Mouse (Mus musculus): ENCODE measurements around the gene Gfod1. TPM values are rescaled to one million over a fixed set of nuclear protein-coding genes. Genes with fewer than 3 reads are reported as not detected.

The Gfod1 gene
- polyA plus RNA-seq, 1 experiment from 2014 or later: 0.53 TPM

GRCm38 (mm10) chr13:43201033-43201432 is 102.9 kb downstream of the Gfod1 start:
- Histone ChIP-seq H3K9me3 (ENCODE audit: control insufficient read depth, low read length) (no peaks in the 10 kb centered on the region), H3K4me1 (ENCODE audit: control insufficient read depth, insufficient read depth, low read length) (no peaks in the 10 kb centered on the region), H3K36me3 (ENCODE audit: control insufficient read depth, insufficient read depth, low read length) (no peaks in the 10 kb centered on the region), H3K4me3 (ENCODE audit: low read depth, low read length) (no peak overlapping the region), H3K27me3 (ENCODE audit: control insufficient read depth, insufficient read depth, low read length) (no peaks in the 10 kb centered on the region), H3K4me2 (no peak overlapping the region), H3K9ac (ENCODE audit: low read length) (no peak overlapping the region), H3K27ac (ENCODE audit: low read depth, low read length) (no peak overlapping the region)
- WGBS: 43% methylated on average over 22 of the region's 22 CpGs
- peak; percentile 93 for DNase-seq (ENCODE audit: low spot score, missing footprints)
- ATAC-seq (ENCODE audit: low FRiP score): no peak; the same call in 1 of the 2 replicates

GRCm38 (mm10) chr13:43200473-43200872 is 103.5 kb downstream of the Gfod1 start:
- H3K9me3 ChIP-seq (ENCODE audit: control insufficient read depth, low read length): no peaks in the 10 kb centered on the region
- no peak for ATAC-seq (ENCODE audit: low FRiP score)
- no peak for DNase-seq (ENCODE audit: low spot score, missing footprints)
- H3K4me3 ChIP-seq (ENCODE audit: low read depth, low read length): no peak overlapping the region
- WGBS: 77% methylated on average over 22 of the region's 22 CpGs
- H3K27me3 ChIP-seq (ENCODE audit: control insufficient read depth, insufficient read depth, low read length): no peaks in the 10 kb centered on the region
- no peaks in the 10 kb centered on the region for H3K4me1 ChIP-seq (ENCODE audit: control insufficient read depth, insufficient read depth, low read length)
- no peak overlapping the region for H3K4me2 ChIP-seq
- no peaks in the 10 kb centered on the region for H3K36me3 ChIP-seq (ENCODE audit: control insufficient read depth, insufficient read depth, low read length)
- H3K9ac ChIP-seq (ENCODE audit: low read length): no peak overlapping the region
- H3K27ac ChIP-seq (ENCODE audit: low read depth, low read length): no peak overlapping the region

DNA sequence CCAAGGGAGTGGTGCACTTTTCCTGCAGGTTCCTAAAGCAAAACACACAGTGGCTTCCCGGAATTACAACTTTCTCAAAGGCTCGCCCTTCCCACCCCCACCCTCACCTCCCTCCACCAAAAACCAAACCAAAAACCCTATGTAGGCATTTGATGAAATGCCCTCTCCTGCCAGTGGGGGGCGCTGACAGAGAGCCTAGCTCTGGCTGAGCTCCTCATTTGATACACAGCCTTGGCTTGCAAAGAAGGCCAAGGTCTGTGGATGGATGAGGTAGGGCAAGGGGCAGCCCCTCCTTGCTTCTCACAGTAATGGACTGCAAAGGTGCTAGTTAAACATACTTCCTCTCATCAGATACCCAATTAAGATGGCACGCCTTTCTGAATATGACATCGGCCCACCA is 104.2 kb downstream of the Gfod1 start:
- ATAC-seq (ENCODE audit: low FRiP score): no peak
- no peaks in the 10 kb centered on the region for H3K4me1 ChIP-seq (ENCODE audit: control insufficient read depth, insufficient read depth, low read length)
- no peaks in the 10 kb centered on the region for H3K9me3 ChIP-seq (ENCODE audit: control insufficient read depth, low read length)
- DNase-seq (ENCODE audit: low spot score, missing footprints): no peak
- no peak overlapping the region for H3K4me3 ChIP-seq (ENCODE audit: low read depth, low read length)
- 73% methylated on average over 5 of the region's 5 CpGs for WGBS
- no peak overlapping the region for H3K4me2 ChIP-seq
- no peaks in the 10 kb centered on the region for H3K27me3 ChIP-seq (ENCODE audit: control insufficient read depth, insufficient read depth, low read length)
- no peak overlapping the region for H3K9ac ChIP-seq (ENCODE audit: low read length)
- H3K36me3 ChIP-seq (ENCODE audit: control insufficient read depth, insufficient read depth, low read length): no peaks in the 10 kb centered on the region
- no peak overlapping the region for H3K27ac ChIP-seq (ENCODE audit: low read depth, low read length)

GRCm38 (mm10) chr13:43199282-43199681 is 104.7 kb downstream of the Gfod1 start:
- H3K9ac ChIP-seq (ENCODE audit: low read length): no peak overlapping the region
- DNase-seq (ENCODE audit: low spot score, missing footprints) (no peak), ATAC-seq (ENCODE audit: low FRiP score) (no peak)
- no peak overlapping the region for H3K4me3 ChIP-seq (ENCODE audit: low read depth, low read length)
- H3K27me3 ChIP-seq (ENCODE audit: control insufficient read depth, insufficient read depth, low read length): no peaks in the 10 kb centered on the region
- H3K4me2 ChIP-seq: no peak overlapping the region
- H3K4me1 ChIP-seq (ENCODE audit: control insufficient read depth, insufficient read depth, low read length): no peaks in the 10 kb centered on the region
- WGBS: 89% methylated on average over 7 of the region's 7 CpGs
- H3K27ac ChIP-seq (ENCODE audit: low read depth, low read length): no peak overlapping the region
- H3K9me3 ChIP-seq (ENCODE audit: control insufficient read depth, low read length): no peaks in the 10 kb centered on the region
- no peaks in the 10 kb centered on the region for H3K36me3 ChIP-seq (ENCODE audit: control insufficient read depth, insufficient read depth, low read length)

- Histone ChIP-seq H3K4me2 (no peak overlapping the region), H3K27ac (ENCODE audit: low read depth, low read length) (no peak overlapping the region), H3K9ac (ENCODE audit: low read length) (no peak overlapping the region), H3K36me3 (ENCODE audit: control insufficient read depth, insufficient read depth, low read length) (no peaks in the 10 kb centered on the region), H3K4me3 (ENCODE audit: low read depth, low read length) (no peak overlapping the region), H3K27me3 (ENCODE audit: control insufficient read depth, insufficient read depth, low read length) (no peaks in the 10 kb centered on the region), H3K4me1 (ENCODE audit: control insufficient read depth, insufficient read depth, low read length) (no peaks in the 10 kb centered on the region), H3K9me3 (ENCODE audit: control insufficient read depth, low read length) (no peaks in the 10 kb centered on the region)
- DNase-seq (ENCODE audit: low spot score, missing footprints): no peak
- WGBS: 57% methylated on average over 6 of the region's 6 CpGs
- ATAC-seq (ENCODE audit: low FRiP score): no peak
Observed at GRCm38 (mm10) chr13:43197187-43197586, 106.8 kb downstream of the Gfod1 start.

- Histone ChIP-seq H3K4me1 (ENCODE audit: control insufficient read depth, insufficient read depth, low read length) (no peaks in the 10 kb centered on the region), H3K9ac (ENCODE audit: low read length) (no peak overlapping the region), H3K4me3 (ENCODE audit: low read depth, low read length) (no peak overlapping the region), H3K27me3 (ENCODE audit: control insufficient read depth, insufficient read depth, low read length) (no peaks in the 10 kb centered on the region), H3K4me2 (no peak overlapping the region), H3K9me3 (ENCODE audit: control insufficient read depth, low read length) (no peaks in the 10 kb centered on the region), H3K36me3 (ENCODE audit: control insufficient read depth, insufficient read depth, low read length) (no peaks in the 10 kb centered on the region), H3K27ac (ENCODE audit: low read depth, low read length) (no peak overlapping the region)
- no peak for DNase-seq (ENCODE audit: low spot score, missing footprints)
- WGBS: 79% methylated on average over 7 of the region's 7 CpGs
- no peak for ATAC-seq (ENCODE audit: low FRiP score)
Observed at GRCm38 (mm10) chr13:43196000-43196399, 108.0 kb downstream of the Gfod1 start.

DNA sequence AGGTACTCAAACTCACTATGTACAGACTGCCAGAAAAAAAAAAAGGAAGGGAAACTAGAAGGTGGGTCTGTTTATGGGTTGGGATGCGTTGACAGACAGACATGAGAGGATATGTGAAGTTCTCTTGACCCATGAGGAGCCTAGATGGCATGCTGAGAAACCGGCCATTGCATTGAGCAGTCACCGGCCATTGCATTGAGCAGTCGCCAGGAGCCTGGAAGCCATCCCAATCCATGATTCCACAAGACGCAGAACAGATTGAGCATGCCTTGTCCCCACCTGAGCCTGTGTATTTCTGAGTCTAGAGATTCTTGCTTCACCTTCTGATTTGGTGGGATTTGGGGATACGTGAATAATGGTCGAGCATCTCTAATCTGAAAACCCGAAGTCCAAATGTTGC is 110.0 kb downstream of the Gfod1 start:
- Histone ChIP-seq H3K27ac (ENCODE audit: low read depth, low read length) (no peak overlapping the region), H3K9ac (ENCODE audit: low read length) (no peak overlapping the region), H3K36me3 (ENCODE audit: control insufficient read depth, insufficient read depth, low read length) (no peaks in the 10 kb centered on the region), H3K4me2 (no peak overlapping the region), H3K9me3 (ENCODE audit: control insufficient read depth, low read length) (no peaks in the 10 kb centered on the region), H3K4me1 (ENCODE audit: control insufficient read depth, insufficient read depth, low read length) (no peaks in the 10 kb centered on the region), H3K4me3 (ENCODE audit: low read depth, low read length) (no peak overlapping the region), H3K27me3 (ENCODE audit: control insufficient read depth, insufficient read depth, low read length) (no peaks in the 10 kb centered on the region)
- no peak for ATAC-seq (ENCODE audit: low FRiP score)
- no peak for DNase-seq (ENCODE audit: low spot score, missing footprints)
- 93% methylated on average over 8 of the region's 8 CpGs for WGBS

DNA sequence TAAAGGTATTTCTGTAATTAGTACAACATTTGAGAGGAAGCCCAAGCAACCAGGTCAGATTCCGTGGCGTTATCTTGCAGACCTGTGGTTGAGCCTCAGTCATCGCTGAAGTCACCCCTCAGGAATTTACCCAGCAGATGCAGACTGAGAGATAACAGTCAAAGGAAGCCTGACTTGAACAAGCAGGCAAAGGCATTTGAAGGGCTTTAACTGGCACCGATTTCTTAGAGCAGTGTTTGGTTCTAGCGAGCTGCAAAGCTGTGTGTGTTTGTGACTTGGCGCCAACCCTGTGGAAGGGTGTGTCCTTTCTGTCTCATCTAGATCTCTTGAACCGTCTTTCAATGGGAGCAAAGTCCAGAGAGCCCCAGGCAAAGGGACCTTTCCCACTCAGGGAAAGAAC is 110.7 kb downstream of the Gfod1 start:
- Histone ChIP-seq H3K4me2 (no peak overlapping the region), H3K4me3 (ENCODE audit: low read depth, low read length) (no peak overlapping the region)

DNA sequence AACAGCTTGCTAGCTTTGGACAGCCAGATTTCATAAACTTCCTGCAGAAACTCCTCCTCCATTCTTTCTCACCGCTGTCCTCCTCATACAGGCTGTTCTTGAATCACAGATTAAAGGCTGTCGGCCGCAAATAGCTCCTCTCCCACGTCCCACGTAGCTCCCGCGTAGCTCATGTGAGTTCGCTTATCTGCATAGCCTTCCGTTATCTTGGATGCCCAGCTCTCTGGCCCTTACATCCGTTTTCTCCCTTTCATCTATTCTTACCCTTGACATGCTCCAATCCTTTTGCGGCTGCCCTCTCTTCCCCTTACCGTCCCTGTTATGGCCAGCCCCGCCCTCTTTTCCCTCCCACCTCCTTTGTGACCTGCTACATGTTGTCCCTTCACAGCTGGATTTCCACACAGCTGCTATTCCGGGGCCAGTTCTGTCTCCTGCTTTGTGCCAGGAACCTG is 112.2 kb downstream of the Gfod1 start:
- no peak for ATAC-seq (ENCODE audit: low FRiP score)
- no peaks in the 10 kb centered on the region for H3K4me1 ChIP-seq (ENCODE audit: control insufficient read depth, insufficient read depth, low read length)
- H3K4me3 ChIP-seq (ENCODE audit: low read depth, low read length): no peak overlapping the region
- peak overlapping the region; percentile 34; the same call in 1 of the 2 replicates for H3K9ac ChIP-seq (ENCODE audit: low read length)
- H3K27ac ChIP-seq (ENCODE audit: low read depth, low read length): no peak overlapping the region
- H3K9me3 ChIP-seq (ENCODE audit: control insufficient read depth, low read length): no peaks in the 10 kb centered on the region
- H3K36me3 ChIP-seq (ENCODE audit: control insufficient read depth, insufficient read depth, low read length): no peaks in the 10 kb centered on the region
- peak overlapping the region; percentile 24 for H3K4me2 ChIP-seq
- WGBS: 15% methylated on average over 14 of the region's 14 CpGs
- H3K27me3 ChIP-seq (ENCODE audit: control insufficient read depth, insufficient read depth, low read length): no peaks in the 10 kb centered on the region
- DNase-seq (ENCODE audit: low spot score, missing footprints): peak; percentile 89

More for the DNA sequence above, 110.7 kb downstream of the Gfod1 start:
- WGBS: 76% methylated on average over 7 of the region's 7 CpGs
- no peaks in the 10 kb centered on the region for H3K4me1 ChIP-seq (ENCODE audit: control insufficient read depth, insufficient read depth, low read length)
- DNase-seq (ENCODE audit: low spot score, missing footprints) (no peak), ATAC-seq (ENCODE audit: low FRiP score) (no peak)
- H3K36me3 ChIP-seq (ENCODE audit: control insufficient read depth, insufficient read depth, low read length): no peaks in the 10 kb centered on the region
- H3K9me3 ChIP-seq (ENCODE audit: control insufficient read depth, low read length): no peaks in the 10 kb centered on the region
- H3K27ac ChIP-seq (ENCODE audit: low read depth, low read length): no peak overlapping the region
- no peak overlapping the region for H3K9ac ChIP-seq (ENCODE audit: low read length)
- H3K27me3 ChIP-seq (ENCODE audit: control insufficient read depth, insufficient read depth, low read length): no peaks in the 10 kb centered on the region

DNA sequence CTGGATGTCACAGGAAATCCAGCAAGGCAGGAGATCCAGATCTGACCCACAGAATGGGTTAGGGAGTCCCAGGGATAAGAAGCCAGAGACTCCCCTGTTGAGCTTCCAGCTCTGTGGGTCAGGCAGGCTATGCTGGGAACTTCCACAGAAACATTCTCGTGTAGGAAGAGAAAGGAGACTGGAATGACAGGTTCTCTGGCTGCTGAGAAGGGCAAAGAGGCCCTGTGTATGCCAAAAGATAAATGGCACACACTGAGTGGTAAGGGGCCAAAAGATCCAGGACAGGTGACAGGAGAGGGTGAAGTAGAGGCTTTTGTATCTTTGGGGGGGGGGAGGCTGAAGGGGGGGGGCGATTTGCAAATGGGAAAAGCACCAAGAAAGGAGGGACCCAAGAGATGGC is 112.7 kb downstream of the Gfod1 start:
- Histone ChIP-seq H3K36me3 (ENCODE audit: control insufficient read depth, insufficient read depth, low read length) (no peaks in the 10 kb centered on the region), H3K4me3 (ENCODE audit: low read depth, low read length) (no peak overlapping the region), H3K27me3 (ENCODE audit: control insufficient read depth, insufficient read depth, low read length) (no peaks in the 10 kb centered on the region), H3K9ac (ENCODE audit: low read length) (no peak overlapping the region), H3K27ac (ENCODE audit: low read depth, low read length) (no peak overlapping the region), H3K9me3 (ENCODE audit: control insufficient read depth, low read length) (no peaks in the 10 kb centered on the region), H3K4me1 (ENCODE audit: control insufficient read depth, insufficient read depth, low read length) (no peaks in the 10 kb centered on the region), H3K4me2 (no peak overlapping the region)
- WGBS: 50% methylated on average over 1 of the region's 2 CpGs
- no peak for ATAC-seq (ENCODE audit: low FRiP score)
- no peak for DNase-seq (ENCODE audit: low spot score, missing footprints)
